Mouse (Mus musculus): Measurements from ENCODE around the gene Zfp53. TPM values are rescaled to one million over a fixed set of nuclear protein-coding genes. Genes with fewer than 3 reads are reported as not detected.
A peak's percentile ranks its signal among the peaks of the same experiment; 100 is the strongest.

Zfp53 gene
- total RNA-seq, 2 experiments from 2014 or later, result 3.1 to 4.7 TPM

- DNase-seq (ENCODE audit: low spot score in 2 of 2), result no peak
Measured at GRCm38 (mm10) chr17:21517130-21517671, 28.4 kb downstream of the Zfp53 start.

GRCm38 (mm10) chr17:21526270-21526669, 37.5 kb downstream of the Zfp53 start:
- no peak for DNase-seq (ENCODE audit: low spot score in 2 of 2)

GRCm38 (mm10) chr17:21530645-21531330, 42.0 kb downstream of the Zfp53 start:
- no peak for DNase-seq (ENCODE audit: low spot score in 2 of 2)

- no peak for DNase-seq (ENCODE audit: low spot score in 2 of 2)
Measured at GRCm38 (mm10) chr17:21531621-21532020, 42.8 kb downstream of the Zfp53 start.

GRCm38 (mm10) chr17:21532101-21532951, 43.5 kb downstream of the Zfp53 start:
- peak; percentile 72 to 75 for DNase-seq (ENCODE audit: low spot score in 2 of 2)

GRCm38 (mm10) chr17:21533961-21534360, 45.2 kb downstream of the Zfp53 start:
- DNase-seq (ENCODE audit: low spot score in 2 of 2), result no peak

- no peak for DNase-seq (ENCODE audit: low spot score in 2 of 2)
Measured at GRCm38 (mm10) chr17:21534460-21535095, 45.8 kb downstream of the Zfp53 start.

GRCm38 (mm10) chr17:21535096-21536001, 46.6 kb downstream of the Zfp53 start, which contains the start of gene Zfp52:
TSS of gene Zfp52 (plus strand) at chr17:21535539.
- peak; percentile 61 to 71 for DNase-seq (ENCODE audit: low spot score in 2 of 2)

- no peak for DNase-seq (ENCODE audit: low spot score in 2 of 2)
Measured at GRCm38 (mm10) chr17:21536096-21536495, 47.3 kb downstream of the Zfp53 start.

GRCm38 (mm10) chr17:21536676-21537075, 47.9 kb downstream of the Zfp53 start:
- DNase-seq (ENCODE audit: low spot score in 2 of 2), result no peak

GRCm38 (mm10) chr17:21557831-21558230, 69.0 kb downstream of the Zfp53 start:
- DNase-seq (ENCODE audit: low spot score in 2 of 2), result peak in 1 of 2 experiments; percentile 54

Other genes starting within 250 kb of the Zfp53 start
- not detected for gene Vmn1r235, start 232.6 kb upstream of the Zfp53 start, total RNA-seq (2021)
- not detected for gene Vmn1r236, start 206.1 kb upstream of the Zfp53 start, total RNA-seq (2021)
- gene Vmn1r237, start 177.1 kb upstream of the Zfp53 start, total RNA-seq (2021), result not detected
- gene Zfp677, start 105.2 kb upstream of the Zfp53 start, total RNA-seq (2021), result 1 to 10 TPM; 2.3 to 3.4 TPM
- gene Zfp54, start 65.8 kb upstream of the Zfp53 start, total RNA-seq (2021), result 1 to 10 TPM; 2.4 to 3.4 TPM
- gene Zfp51, start 38.6 kb upstream of the Zfp53 start, total RNA-seq (2021), result 1 to 10 TPM; 6.1 to 7.9 TPM
- gene Zfp52, start 46.5 kb downstream of the Zfp53 start, total RNA-seq (2021), result 10 to 100 TPM; 21.3 to 41.2 TPM
- gene Zfp948, start 78.0 kb downstream of the Zfp53 start, total RNA-seq (2021), result 10 to 100 TPM in 1 of 2 experiments, 1 to 10 TPM in 1; 9.7 to 12.3 TPM
- 1 to 10 TPM; 5.6 to 5.7 TPM for gene Zfp983, start 161.6 kb downstream of the Zfp53 start, total RNA-seq (2021)
- gene Gm10226, start 202.9 kb downstream of the Zfp53 start, total RNA-seq (2021), result not detected
- gene Zfp760, start 218.7 kb downstream of the Zfp53 start, total RNA-seq (2021), result 1 to 10 TPM; 4.7 to 5.0 TPM
- 1 to 10 TPM; 7.8 TPM for gene Zfp229, start 241.8 kb downstream of the Zfp53 start, total RNA-seq (2021)